Mouse (Mus musculus): ENCODE results near the gene Rims1. TPM values are rescaled to one million over a fixed set of nuclear protein-coding genes. Genes with fewer than 3 reads are reported as not detected.

The Rims1 gene
- polyA plus RNA-seq, 1 experiment from 2014 or later, result 1.4 TPM

DNA sequence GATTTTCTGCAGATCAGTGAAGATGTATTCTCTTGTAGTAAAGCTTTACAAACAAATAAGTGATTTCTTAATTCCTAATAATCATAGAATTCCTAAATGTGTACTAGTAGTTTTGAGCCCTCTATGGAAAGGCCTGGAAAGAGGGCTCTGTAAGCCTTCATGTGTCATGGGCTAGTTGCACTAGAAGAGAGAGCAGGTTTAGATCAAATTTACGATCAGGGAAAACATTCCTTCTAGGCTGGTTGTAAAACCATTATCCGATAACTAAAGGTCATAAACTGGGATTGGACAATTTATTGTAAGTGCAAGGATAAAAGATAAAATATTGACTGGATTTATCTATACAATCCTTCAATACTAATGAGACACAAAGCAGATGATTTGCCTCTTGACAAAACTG is 512.5 kb downstream of the Rims1 start:
- Histone ChIP-seq H3K36me3 (replicated peaks) (no peaks in the 10 kb centered on the region), H3K27ac (replicated peaks) (no peak overlapping the region), H3K9me3 (no peaks in the 10 kb centered on the region), H3K4me3 (no peak overlapping the region), H3K27me3 (replicated peaks; ENCODE audit: low read depth, poor library complexity, severe bottlenecking) (no peaks in the 10 kb centered on the region), H3K4me1 (no peaks in the 10 kb centered on the region)
- 86% methylated on average over 2 of the region's 2 CpGs for WGBS
- DNase-seq (ENCODE audit: low spot score), result no peak

DNA sequence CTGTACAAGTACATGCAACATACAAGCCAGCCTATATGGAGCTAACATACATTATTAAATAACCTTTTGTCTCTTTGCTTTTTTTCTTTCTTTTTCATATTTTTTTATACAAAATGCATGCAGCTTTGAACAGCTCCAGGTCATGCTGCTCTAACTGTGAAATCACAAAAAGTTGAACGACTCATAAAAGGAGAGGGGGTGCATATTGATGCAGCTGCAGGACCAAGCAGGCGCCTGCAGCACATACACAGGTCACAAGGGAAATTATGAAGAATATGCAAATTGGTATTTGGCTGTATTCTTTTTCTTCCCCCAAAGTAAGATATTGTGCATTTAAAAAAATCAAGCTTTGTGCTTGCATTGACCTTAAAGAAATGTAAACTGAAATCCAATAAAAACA is 519.0 kb downstream of the Rims1 start:
- 80% methylated on average over 2 of the region's 2 CpGs for WGBS

DNA sequence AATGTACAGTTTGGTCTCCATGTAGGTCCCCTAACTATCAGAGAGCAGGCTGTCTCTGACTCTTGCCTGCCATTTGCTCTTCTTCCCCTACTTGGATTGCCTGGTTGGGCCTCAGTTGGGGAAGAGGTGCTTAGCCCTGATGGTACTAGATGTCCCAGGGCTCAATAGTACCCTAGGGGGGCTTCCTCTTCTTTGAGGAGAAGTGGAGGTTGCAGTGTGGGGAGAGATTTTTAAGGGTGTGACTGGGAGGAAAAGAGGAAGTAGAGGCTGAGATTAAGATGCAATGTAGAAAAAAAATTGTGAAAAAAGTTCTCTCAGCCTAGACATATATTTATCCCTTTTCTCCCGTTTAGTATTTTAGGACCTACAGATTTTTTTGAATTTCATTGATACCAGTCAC is 525.8 kb downstream of the Rims1 start:
- 90% methylated on average over 1 of the region's 1 CpGs for WGBS
- no peak overlapping the region for H3K4me3 ChIP-seq

More for the DNA sequence above, 519.0 kb downstream of the Rims1 start:
- Histone ChIP-seq H3K9me3 (no peaks in the 10 kb centered on the region), H3K27ac (replicated peaks) (no peak overlapping the region), H3K36me3 (replicated peaks) (no peaks in the 10 kb centered on the region), H3K4me1 (no peaks in the 10 kb centered on the region), H3K4me3 (no peak overlapping the region), H3K27me3 (replicated peaks; ENCODE audit: low read depth, poor library complexity, severe bottlenecking) (no peaks in the 10 kb centered on the region)
- DNase-seq (ENCODE audit: low spot score), result no peak

DNA sequence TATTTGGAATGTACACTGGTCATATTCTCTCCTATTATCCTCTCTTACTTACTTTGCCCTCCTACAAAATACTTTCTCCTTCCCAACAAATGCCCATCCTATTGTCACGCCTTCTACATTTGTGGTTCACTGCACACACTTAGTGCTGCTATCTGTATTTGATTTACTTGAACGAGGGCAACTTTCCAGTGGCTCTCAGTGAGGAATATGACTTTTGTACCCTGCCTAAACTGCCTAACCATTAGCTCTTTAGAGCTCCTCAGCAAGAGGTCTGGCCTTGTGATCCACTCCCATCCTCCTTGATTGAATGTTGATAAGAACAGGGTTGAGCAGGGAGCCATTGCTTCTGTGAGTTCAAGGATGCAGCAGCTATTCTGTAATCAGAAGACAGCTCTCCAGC is 531.7 kb downstream of the Rims1 start:
- no peaks in the 10 kb centered on the region for H3K4me1 ChIP-seq
- no peaks in the 10 kb centered on the region for H3K9me3 ChIP-seq
- H3K36me3 ChIP-seq (replicated peaks), result no peaks in the 10 kb centered on the region
- DNase-seq (ENCODE audit: low spot score), result no peak
- no peaks in the 10 kb centered on the region for H3K27me3 ChIP-seq (replicated peaks; ENCODE audit: low read depth, poor library complexity, severe bottlenecking)
- no peak overlapping the region for H3K27ac ChIP-seq (replicated peaks)
- 78% methylated on average over 2 of the region's 2 CpGs for WGBS
- no peak overlapping the region for H3K4me3 ChIP-seq

More for the DNA sequence above, 525.8 kb downstream of the Rims1 start:
- H3K9me3 ChIP-seq, result no peaks in the 10 kb centered on the region
- H3K27me3 ChIP-seq (replicated peaks; ENCODE audit: low read depth, poor library complexity, severe bottlenecking), result no peaks in the 10 kb centered on the region
- no peaks in the 10 kb centered on the region for H3K4me1 ChIP-seq
- H3K36me3 ChIP-seq (replicated peaks), result no peaks in the 10 kb centered on the region
- DNase-seq (ENCODE audit: low spot score), result no peak
- H3K27ac ChIP-seq (replicated peaks), result no peak overlapping the region

DNA sequence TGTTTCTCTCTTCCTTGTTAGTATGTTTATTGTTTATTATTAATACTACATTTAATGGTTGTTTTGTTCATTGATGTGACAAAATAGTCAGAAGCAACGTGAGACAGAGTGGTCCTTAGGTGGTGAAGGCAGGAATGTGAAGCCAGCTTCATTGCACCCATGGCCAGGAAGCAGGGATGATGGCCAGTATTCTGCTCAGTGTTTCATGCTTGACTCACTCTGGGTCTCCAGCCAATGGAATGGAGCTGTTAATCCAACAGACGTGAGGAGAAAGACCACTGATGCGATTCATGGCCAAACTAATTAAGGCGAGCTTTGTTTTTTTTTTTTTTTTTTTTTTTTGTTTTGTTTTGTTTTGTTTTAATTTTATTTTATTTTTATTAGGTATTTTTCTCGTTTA is 535.7 kb downstream of the Rims1 start:
- no peak overlapping the region for H3K27ac ChIP-seq (replicated peaks)
- no peak for DNase-seq (ENCODE audit: low spot score)
- no peak overlapping the region for H3K4me3 ChIP-seq
- no peaks in the 10 kb centered on the region for H3K27me3 ChIP-seq (replicated peaks; ENCODE audit: low read depth, poor library complexity, severe bottlenecking)
- H3K36me3 ChIP-seq (replicated peaks), result no peaks in the 10 kb centered on the region
- WGBS, result 81% methylated on average over 5 of the region's 5 CpGs
- H3K4me1 ChIP-seq, result peaks cover 5% of the 10 kb centered on the region; the same call in 1 of the 2 replicates
- H3K9me3 ChIP-seq, result no peaks in the 10 kb centered on the region

DNA sequence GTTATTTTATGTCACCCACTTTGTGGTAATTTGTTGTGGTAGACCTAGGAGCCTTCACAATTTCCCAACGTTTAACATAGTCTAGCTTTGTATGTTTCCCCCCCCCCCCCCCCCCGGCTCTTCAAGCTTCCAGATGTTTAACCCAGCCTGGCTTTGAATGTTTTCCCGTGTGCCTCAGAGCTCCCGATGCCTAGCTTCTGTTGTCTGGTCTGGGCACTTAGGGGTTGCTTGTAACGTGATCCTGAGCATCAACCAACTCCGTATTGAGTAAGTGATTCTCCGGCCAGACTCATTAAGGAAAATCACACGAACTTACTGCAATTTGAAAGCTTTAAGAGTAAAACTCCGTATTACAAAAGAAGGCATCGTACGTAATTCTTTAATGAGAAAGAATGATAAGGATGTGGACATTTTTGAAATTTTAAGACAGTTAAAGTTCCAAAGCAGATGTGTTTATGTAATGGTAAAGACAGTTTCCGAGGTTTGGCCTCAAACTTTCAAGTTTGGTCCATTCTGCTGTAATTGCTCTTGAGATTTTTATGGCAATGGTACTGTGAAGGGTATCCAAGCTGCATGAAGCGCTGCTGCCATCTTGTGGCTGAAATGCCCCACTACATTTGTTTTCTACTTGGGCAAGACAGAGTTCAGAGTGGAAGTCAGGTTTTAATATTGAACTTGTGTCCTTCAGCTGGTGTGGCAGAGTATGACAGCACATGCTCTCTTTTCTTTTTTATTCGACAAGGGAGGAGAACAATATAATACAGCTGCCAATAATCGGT is 537.0 kb downstream of the Rims1 start:
- Histone ChIP-seq H3K36me3 (replicated peaks) (no peaks in the 10 kb centered on the region), H3K4me3 (peak overlapping the region; percentile 35; the same call in 1 of the 2 replicates), H3K9me3 (no peaks in the 10 kb centered on the region), H3K27ac (replicated peaks) (no peak overlapping the region), H3K27me3 (replicated peaks; ENCODE audit: low read depth, poor library complexity, severe bottlenecking) (no peaks in the 10 kb centered on the region), H3K4me1 (peaks cover 5% of the 10 kb centered on the region; the same call in 1 of the 2 replicates)
- peak; percentile 83 for DNase-seq (ENCODE audit: low spot score)
- 28% methylated on average over 15 of the region's 15 CpGs for WGBS

DNA sequence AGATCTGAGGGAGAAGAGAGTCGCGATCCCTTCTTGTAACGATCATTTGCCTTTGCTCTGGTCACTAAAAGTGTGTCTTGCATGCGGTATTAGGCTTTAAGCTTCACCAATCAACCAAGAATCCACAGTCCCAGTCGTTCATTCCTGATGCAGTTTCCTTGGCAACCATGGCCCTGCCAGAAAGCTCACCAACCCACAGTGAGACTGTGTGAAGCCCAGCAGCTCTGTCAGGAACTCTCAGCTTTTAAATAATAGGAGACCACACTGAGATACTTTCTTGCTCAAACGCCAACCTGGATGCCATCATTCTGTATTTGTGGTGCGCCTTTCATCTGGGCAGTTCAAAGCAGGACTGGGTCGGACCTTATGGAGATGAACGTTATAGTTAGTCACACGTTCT is 539.3 kb downstream of the Rims1 start:
- Histone ChIP-seq H3K4me1 (peaks cover 18% of the 10 kb centered on the region), H3K27ac (replicated peaks) (no peak overlapping the region), H3K4me3 (no peak overlapping the region), H3K9me3 (no peaks in the 10 kb centered on the region), H3K27me3 (replicated peaks; ENCODE audit: low read depth, poor library complexity, severe bottlenecking) (no peaks in the 10 kb centered on the region), H3K36me3 (replicated peaks) (no peaks in the 10 kb centered on the region)
- DNase-seq (ENCODE audit: low spot score), result no peak
- 75% methylated on average over 10 of the region's 10 CpGs for WGBS

DNA sequence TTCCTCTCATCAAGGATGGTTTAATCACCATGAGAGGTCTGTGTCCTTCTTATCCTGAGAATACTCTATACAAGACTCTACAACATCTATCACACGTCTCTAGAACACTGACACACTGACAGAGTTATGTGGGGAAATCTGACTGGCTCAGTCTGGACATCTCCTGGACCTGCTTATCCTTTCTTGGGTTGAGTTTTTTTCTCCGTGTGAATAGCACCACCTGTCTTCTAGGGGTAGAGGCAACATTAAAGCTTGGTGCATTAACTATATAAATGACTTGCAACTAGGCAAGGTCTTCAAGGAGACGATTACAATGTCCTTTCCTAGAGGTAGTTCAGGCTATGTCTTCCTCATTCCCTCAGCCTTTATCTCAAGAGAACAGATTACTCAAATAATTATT is 540.3 kb downstream of the Rims1 start:
- peaks cover 18% of the 10 kb centered on the region for H3K4me1 ChIP-seq
- no peak overlapping the region for H3K27ac ChIP-seq (replicated peaks)
- 69% methylated on average over 3 of the region's 3 CpGs for WGBS
- no peaks in the 10 kb centered on the region for H3K27me3 ChIP-seq (replicated peaks; ENCODE audit: low read depth, poor library complexity, severe bottlenecking)
- H3K4me3 ChIP-seq, result no peak overlapping the region
- H3K36me3 ChIP-seq (replicated peaks), result no peaks in the 10 kb centered on the region
- DNase-seq (ENCODE audit: low spot score), result no peak
- no peaks in the 10 kb centered on the region for H3K9me3 ChIP-seq

DNA sequence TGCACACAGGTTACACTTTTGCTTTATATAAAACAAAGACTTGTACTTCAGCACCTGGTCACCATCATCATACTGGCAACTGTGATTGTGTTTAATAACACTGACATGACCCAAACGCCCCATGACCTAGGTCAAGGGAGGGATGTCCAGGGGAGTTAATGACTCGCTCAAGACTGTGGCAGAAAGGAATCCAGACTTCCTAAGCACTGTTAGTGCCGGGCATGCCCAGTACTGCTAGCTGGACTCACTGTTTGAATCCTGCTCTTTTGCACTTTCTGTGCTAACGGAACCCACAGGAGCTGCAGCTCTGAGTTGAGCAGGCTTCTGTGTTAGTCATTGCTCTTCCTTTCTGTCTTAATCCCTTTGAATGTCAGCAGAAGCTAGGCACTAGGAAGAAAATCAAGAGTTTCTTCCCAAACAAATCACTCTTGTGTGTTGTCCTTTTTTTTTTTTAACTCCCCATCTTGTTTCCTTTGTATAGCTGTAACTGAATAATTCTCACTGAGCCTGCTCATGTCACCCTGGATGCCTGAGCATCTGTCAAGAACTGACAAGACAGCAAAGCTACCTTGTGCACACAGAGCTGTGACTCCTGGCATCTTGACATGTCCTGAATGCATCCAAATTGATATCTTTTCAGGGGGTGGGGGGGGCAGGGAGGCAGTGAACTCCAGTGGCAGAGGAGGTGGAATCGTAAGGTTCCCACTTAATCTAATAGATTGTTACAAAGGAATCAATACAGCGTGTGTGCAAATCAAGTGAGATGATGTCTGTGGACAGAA is 543.4 kb downstream of the Rims1 start:
- WGBS, result 51% methylated on average over 6 of the region's 6 CpGs

DNA sequence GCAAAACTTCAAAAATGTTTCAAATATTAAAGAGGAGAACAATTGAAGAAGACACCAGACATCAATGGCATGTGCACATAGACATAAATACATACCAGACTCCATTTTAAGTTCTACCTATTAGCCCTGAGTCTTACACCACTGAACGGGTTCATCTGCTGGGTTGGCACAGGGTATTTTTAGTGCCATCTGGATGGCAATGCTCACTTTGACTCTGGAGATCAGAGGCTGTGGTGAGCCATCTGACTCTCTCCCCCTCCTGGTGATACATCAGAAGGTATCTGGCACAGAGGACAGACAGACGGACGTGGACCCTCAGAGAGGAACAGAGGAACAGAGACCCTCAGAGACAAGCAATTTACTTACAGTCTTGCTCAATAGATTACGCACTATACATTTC is 544.1 kb downstream of the Rims1 start:
- H3K27ac ChIP-seq (replicated peaks), result no peak overlapping the region
- no peak overlapping the region for H3K4me3 ChIP-seq
- 79% methylated on average over 4 of the region's 4 CpGs for WGBS
- DNase-seq (ENCODE audit: low spot score), result no peak
- no peaks in the 10 kb centered on the region for H3K27me3 ChIP-seq (replicated peaks; ENCODE audit: low read depth, poor library complexity, severe bottlenecking)
- H3K9me3 ChIP-seq, result no peaks in the 10 kb centered on the region
- peaks cover 13% of the 10 kb centered on the region for H3K4me1 ChIP-seq
- no peaks in the 10 kb centered on the region for H3K36me3 ChIP-seq (replicated peaks)

More for the DNA sequence above, 543.4 kb downstream of the Rims1 start:
- DNase-seq (ENCODE audit: low spot score), result peak; percentile 34
- no peak overlapping the region for H3K4me3 ChIP-seq
- no peaks in the 10 kb centered on the region for H3K9me3 ChIP-seq
- peaks cover 13% of the 10 kb centered on the region for H3K4me1 ChIP-seq
- H3K27me3 ChIP-seq (replicated peaks; ENCODE audit: low read depth, poor library complexity, severe bottlenecking), result no peaks in the 10 kb centered on the region
- no peak overlapping the region for H3K27ac ChIP-seq (replicated peaks)
- no peaks in the 10 kb centered on the region for H3K36me3 ChIP-seq (replicated peaks)

DNA sequence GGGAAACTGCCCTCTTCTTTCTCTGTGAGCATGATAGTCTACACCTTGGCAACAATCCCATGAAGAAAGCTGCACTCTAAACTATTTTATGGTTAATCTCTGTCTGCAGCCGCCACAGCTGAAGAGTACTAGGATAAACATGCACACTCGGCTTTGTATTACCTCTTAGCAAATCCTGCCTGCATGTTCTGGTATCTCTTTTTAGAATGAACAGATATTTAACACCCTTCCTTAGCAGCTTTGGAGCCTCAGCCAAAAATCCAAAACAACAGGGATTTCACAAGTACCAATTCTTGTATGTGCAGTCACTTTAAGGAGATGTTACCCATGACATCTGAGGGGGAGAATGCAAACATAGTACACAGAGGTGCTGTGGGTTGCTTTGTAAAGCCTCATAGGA is 545.5 kb downstream of the Rims1 start:
- no peaks in the 10 kb centered on the region for H3K9me3 ChIP-seq
- H3K27ac ChIP-seq (replicated peaks), result no peak overlapping the region
- DNase-seq (ENCODE audit: low spot score), result no peak
- H3K4me1 ChIP-seq, result peaks cover 13% of the 10 kb centered on the region
- no peaks in the 10 kb centered on the region for H3K36me3 ChIP-seq (replicated peaks)
- no peaks in the 10 kb centered on the region for H3K27me3 ChIP-seq (replicated peaks; ENCODE audit: low read depth, poor library complexity, severe bottlenecking)
- no peak overlapping the region for H3K4me3 ChIP-seq
- 88% methylated on average over 2 of the region's 2 CpGs for WGBS

DNA sequence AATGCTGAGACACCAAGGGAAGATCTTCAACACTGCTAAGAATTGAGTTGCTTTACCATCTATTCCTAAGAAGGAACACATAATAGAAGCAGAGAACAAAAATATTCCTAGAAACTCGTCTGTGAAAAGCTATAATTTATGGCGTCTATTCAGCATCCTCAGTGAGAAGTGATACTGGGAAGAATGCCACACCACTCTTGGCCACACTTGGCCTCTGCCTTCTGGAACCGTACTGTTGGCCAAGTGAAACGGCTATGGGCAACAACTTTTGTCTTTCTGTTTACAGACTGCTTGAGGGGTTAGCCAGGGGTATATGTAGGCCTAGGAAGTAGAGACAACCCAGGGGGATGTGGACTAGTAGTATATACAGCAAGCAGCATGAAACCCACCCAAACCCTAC is 547.4 kb downstream of the Rims1 start:
- H3K27me3 ChIP-seq (replicated peaks; ENCODE audit: low read depth, poor library complexity, severe bottlenecking), result no peaks in the 10 kb centered on the region
- no peaks in the 10 kb centered on the region for H3K9me3 ChIP-seq
- H3K4me1 ChIP-seq, result peaks cover 13% of the 10 kb centered on the region
- H3K36me3 ChIP-seq (replicated peaks), result no peaks in the 10 kb centered on the region
- 82% methylated on average over 4 of the region's 4 CpGs for WGBS
- H3K4me3 ChIP-seq, result no peak overlapping the region
- no peak for DNase-seq (ENCODE audit: low spot score)
- H3K27ac ChIP-seq (replicated peaks), result no peak overlapping the region

DNA sequence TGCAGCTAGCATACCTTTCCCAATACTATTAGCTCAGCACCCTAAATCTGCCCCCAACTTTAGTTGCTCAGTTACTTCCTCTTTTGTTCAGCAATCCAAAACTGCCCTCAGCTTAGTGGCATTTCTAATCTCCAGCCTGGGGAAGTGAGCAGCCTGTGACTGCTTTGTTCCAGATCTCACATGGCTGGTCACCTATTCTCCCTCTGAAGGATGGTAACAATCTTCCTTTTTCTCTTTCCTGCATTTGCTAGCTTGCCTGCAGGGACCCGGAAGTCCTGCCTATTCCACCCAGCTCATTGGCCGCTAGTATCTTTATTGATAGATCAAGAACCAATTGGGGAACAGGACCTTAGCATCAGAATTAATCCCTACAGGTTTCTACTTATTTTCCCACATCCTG is 551.5 kb downstream of the Rims1 start:
- no peaks in the 10 kb centered on the region for H3K27me3 ChIP-seq (replicated peaks; ENCODE audit: low read depth, poor library complexity, severe bottlenecking)
- no peaks in the 10 kb centered on the region for H3K36me3 ChIP-seq (replicated peaks)
- H3K27ac ChIP-seq (replicated peaks), result no peak overlapping the region
- no peaks in the 10 kb centered on the region for H3K9me3 ChIP-seq
- 85% methylated on average over 2 of the region's 2 CpGs for WGBS
- peaks cover 2% of the 10 kb centered on the region for H3K4me1 ChIP-seq
- DNase-seq (ENCODE audit: low spot score), result no peak
- H3K4me3 ChIP-seq, result no peak overlapping the region

Measured in embryonic facial prominence, embryonic 10.5 days (tissue).